Mouse (Mus musculus): ENCODE data around the gene Nprl2. TPM values are rescaled to one million over a fixed set of nuclear protein-coding genes. Genes with fewer than 3 reads are reported as not detected.
A peak's percentile ranks its signal among the peaks of the same experiment; 100 is the strongest.

The Nprl2 gene
- polyA plus RNA-seq, 1 experiment = 0.25 TPM

DNA sequence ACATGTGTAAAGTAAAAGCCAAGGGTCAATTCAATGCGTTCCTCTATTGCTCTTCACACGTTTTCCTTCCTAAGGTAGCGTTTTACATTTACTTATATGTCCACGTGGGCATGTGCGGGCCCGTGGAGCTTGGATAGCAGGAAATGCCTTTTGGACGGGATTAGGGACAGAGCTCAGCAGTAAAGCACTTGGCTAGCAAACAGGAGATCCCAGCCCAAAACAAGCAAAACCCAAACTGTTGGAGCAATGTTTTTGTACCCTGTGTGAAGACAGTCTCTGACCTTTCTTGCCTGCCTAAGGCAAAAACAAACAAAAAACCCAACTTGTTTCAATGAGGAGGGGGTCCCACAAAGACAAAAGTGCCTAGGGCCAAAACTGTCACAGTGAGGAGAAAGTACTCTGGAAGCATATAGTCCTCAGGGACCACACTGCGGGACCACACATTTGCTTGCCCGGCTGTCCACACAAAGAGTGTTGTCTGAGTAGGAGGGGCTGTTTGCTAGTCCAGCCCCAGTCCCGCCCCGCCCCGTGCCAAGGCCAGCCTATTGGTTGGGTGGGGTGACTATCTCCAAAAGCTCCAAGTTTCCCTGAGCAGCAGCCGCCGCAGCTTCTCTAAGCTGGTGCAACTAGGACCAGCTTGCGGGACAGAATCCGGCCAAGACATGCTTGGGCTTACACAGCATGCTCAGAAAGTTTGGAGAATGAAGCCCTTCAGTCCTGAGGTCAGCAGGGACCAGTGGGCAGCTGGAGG lies 34.5 kb downstream of the Nprl2 start, which contains the start of gene Hyal1:
TSS of gene Hyal1 (plus strand) at position 571 of the 751 bp plus-strand sequence.
- Histone ChIP-seq H3K4me3 (replicated peaks) (peak within 1 kb of the TSS; percentile 61), H3K9me3 (ENCODE audit: control insufficient read depth, low read length) (no peaks in the 10 kb centered on the region), H3K4me1 (ENCODE audit: control insufficient read depth) (peaks cover 85% of the 10 kb centered on the region), H3K27me3 (ENCODE audit: control insufficient read depth) (no peaks in the 10 kb centered on the region), H3K36me3 (ENCODE audit: control insufficient read depth) (peaks cover 48% of the 10 kb centered on the region)
- no peak for TF ChIP-seq TAL1 (IDR thresholded peaks at IDR 0.05; ENCODE audit: low read length)
- no peak for TF ChIP-seq GATA1 (IDR thresholded peaks at IDR 0.05; ENCODE audit: low read length)

DNA sequence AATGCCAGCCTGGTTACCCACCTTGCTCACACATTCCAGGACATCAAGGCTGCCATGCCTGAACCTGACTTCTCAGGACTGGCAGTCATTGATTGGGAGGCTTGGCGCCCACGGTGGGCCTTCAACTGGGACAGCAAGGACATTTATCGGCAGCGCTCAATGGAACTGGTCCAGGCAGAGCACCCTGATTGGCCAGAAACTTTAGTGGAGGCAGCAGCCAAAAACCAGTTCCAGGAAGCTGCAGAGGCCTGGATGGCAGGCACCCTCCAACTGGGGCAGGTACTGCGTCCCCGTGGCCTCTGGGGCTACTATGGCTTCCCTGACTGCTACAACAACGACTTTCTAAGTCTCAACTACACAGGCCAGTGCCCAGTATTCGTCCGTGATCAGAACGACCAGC lies 35.8 kb downstream of the Nprl2 start:
- TF ChIP-seq GATA1 (IDR thresholded peaks at IDR 0.05; ENCODE audit: low read length) (no peak), TAL1 (IDR thresholded peaks at IDR 0.05; ENCODE audit: low read length) (no peak)
- peak overlapping the region; percentile 61 for H3K4me3 ChIP-seq (replicated peaks)
- H3K9me3 ChIP-seq (ENCODE audit: control insufficient read depth, low read length) = no peaks in the 10 kb centered on the region
- peaks cover 43% of the 10 kb centered on the region for H3K36me3 ChIP-seq (ENCODE audit: control insufficient read depth)
- H3K4me1 ChIP-seq (ENCODE audit: control insufficient read depth) = peaks cover 85% of the 10 kb centered on the region
- H3K27me3 ChIP-seq (ENCODE audit: control insufficient read depth) = no peaks in the 10 kb centered on the region

GRCm38 (mm10) chr9:107578587-107578986 lies 36.6 kb downstream of the Nprl2 start, which contains the start of gene Naa80:
TSS of gene Naa80 (plus strand) at chr9:107578887.
- Histone ChIP-seq H3K27me3 (ENCODE audit: control insufficient read depth) (no peaks in the 10 kb centered on the region), H3K36me3 (ENCODE audit: control insufficient read depth) (peaks cover 43% of the 10 kb centered on the region), H3K4me3 (replicated peaks) (peak within 1 kb of the TSS; percentile 61), H3K9me3 (ENCODE audit: control insufficient read depth, low read length) (no peaks in the 10 kb centered on the region), H3K4me1 (ENCODE audit: control insufficient read depth) (peaks cover 86% of the 10 kb centered on the region)
- TF ChIP-seq GATA1 (IDR thresholded peaks at IDR 0.05; ENCODE audit: low read length) (no peak), TAL1 (IDR thresholded peaks at IDR 0.05; ENCODE audit: low read length) (no peak)

DNA sequence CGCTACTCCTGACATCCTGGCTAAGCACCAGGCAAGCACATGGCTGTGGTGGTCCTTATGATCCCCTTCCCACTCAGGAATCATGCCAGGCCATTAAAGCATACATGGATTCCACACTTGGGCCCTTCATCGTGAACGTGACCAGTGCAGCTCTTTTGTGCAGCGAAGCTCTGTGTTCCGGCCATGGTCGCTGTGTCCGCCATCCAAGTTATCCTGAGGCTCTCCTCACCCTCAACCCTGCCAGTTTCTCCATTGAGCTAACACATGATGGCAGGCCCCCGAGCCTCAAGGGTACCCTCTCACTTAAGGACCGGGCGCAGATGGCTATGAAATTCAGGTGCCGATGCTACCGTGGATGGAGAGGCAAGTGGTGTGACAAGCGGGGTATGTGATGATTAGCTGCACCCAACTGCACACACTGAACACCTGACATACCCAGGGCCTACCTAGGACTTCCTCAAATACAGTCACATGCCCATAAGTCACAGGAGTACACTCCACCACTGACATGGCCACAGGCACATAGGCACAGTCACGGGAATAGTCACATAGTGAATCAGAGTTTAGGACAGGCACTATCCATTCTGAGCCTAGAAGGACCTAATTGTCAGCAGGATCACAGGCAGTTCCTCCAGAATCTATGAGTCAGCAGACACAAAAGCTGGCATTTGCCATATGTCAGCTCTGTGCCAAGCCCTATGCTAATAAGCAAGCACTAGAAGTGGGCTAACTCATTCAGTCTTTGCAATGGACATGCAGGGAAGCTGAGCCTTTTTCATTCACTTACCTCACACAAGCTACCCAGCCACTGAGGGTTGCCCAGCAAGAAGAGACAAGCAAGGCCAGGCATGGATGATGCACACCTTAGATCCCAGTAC lies 37.2 kb downstream of the Nprl2 start:
- Histone ChIP-seq H3K36me3 (ENCODE audit: control insufficient read depth) (peaks cover 47% of the 10 kb centered on the region), H3K9me3 (ENCODE audit: control insufficient read depth, low read length) (no peaks in the 10 kb centered on the region), H3K27me3 (ENCODE audit: control insufficient read depth) (no peaks in the 10 kb centered on the region), H3K4me3 (replicated peaks) (no peak overlapping the region), H3K4me1 (ENCODE audit: control insufficient read depth) (peaks cover 92% of the 10 kb centered on the region)
- TF ChIP-seq GATA1 (IDR thresholded peaks at IDR 0.05; ENCODE audit: low read length) (no peak), TAL1 (IDR thresholded peaks at IDR 0.05; ENCODE audit: low read length) (no peak)

GRCm38 (mm10) chr9:107580501-107581317 lies 38.7 kb downstream of the Nprl2 start, which contains the start of gene Hyal3:
TSS of gene Hyal3 (plus strand) at chr9:107580818.
- H3K4me3 ChIP-seq (replicated peaks) = peak within 1 kb of the TSS; percentile 80
- TF ChIP-seq TAL1 (IDR thresholded peaks at IDR 0.05; ENCODE audit: low read length) (no peak), GATA1 (IDR thresholded peaks at IDR 0.05; ENCODE audit: low read length) (no peak)
- H3K36me3 ChIP-seq (ENCODE audit: control insufficient read depth) = peaks cover 55% of the 10 kb centered on the region
- H3K9me3 ChIP-seq (ENCODE audit: control insufficient read depth, low read length) = no peaks in the 10 kb centered on the region
- peaks cover 97% of the 10 kb centered on the region for H3K4me1 ChIP-seq (ENCODE audit: control insufficient read depth)
- no peaks in the 10 kb centered on the region for H3K27me3 ChIP-seq (ENCODE audit: control insufficient read depth)

DNA sequence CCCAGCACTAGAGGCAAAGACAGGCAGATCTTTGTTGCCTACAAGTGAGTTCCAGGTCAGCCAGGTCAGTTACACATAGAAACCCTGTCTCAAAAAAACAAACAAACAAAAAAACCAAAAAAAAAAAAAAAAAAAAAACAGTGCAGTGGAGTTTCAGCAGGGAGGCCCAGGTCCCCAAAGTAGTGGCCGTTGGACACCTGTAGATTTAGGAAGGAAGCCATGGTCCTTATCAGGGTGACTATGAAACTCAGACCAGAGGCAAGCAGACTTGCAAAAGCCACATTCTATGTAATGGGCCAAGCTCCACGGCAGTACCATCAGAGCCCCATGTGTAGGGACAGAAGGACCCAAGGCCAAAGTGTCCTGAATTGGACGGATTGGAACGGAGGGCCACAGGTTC lies 39.6 kb downstream of the Nprl2 start:
- Histone ChIP-seq H3K27me3 (ENCODE audit: control insufficient read depth) (no peaks in the 10 kb centered on the region), H3K9me3 (ENCODE audit: control insufficient read depth, low read length) (no peaks in the 10 kb centered on the region), H3K36me3 (ENCODE audit: control insufficient read depth) (peaks cover 63% of the 10 kb centered on the region), H3K4me3 (replicated peaks) (peak overlapping the region; percentile 80), H3K4me1 (ENCODE audit: control insufficient read depth) (peaks cover 97% of the 10 kb centered on the region)
- TF ChIP-seq GATA1 (IDR thresholded peaks at IDR 0.05; ENCODE audit: low read length) (no peak), TAL1 (IDR thresholded peaks at IDR 0.05; ENCODE audit: low read length) (no peak)

DNA sequence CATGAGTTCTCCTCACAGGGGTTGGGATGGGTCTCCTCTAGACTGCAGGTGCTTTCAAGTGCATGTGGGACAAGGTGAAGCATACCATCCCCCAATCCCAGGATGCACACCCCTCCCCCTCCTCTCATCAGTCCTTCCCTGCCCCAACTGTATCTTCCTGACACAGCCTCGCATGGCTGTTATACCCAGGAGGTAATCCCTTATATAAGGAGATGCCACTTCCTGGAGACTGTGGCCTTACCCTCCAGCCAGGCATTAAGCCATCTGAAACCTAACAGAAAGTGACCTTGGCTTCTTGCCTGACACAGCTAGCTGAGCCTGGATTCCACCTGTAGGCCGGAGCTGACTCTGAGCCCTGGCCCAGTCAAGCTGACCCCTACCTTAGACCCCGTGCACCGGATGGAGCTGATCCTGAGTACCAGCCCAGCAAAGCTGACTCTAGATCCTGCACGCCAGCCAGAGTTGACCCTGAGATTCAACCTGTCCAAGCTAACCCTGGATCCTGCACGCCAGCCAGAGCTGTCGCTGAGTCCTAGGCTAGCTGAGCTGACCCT lies 40.6 kb downstream of the Nprl2 start:
- peaks cover 90% of the 10 kb centered on the region for H3K4me1 ChIP-seq (ENCODE audit: control insufficient read depth)
- H3K4me3 ChIP-seq (replicated peaks) = peak overlapping the region; percentile 80
- H3K9me3 ChIP-seq (ENCODE audit: control insufficient read depth, low read length) = no peaks in the 10 kb centered on the region
- no peaks in the 10 kb centered on the region for H3K27me3 ChIP-seq (ENCODE audit: control insufficient read depth)
- TF ChIP-seq TAL1 (IDR thresholded peaks at IDR 0.05; ENCODE audit: low read length) (no peak), GATA1 (IDR thresholded peaks at IDR 0.05; ENCODE audit: low read length) (no peak)
- peaks cover 64% of the 10 kb centered on the region for H3K36me3 ChIP-seq (ENCODE audit: control insufficient read depth)

DNA sequence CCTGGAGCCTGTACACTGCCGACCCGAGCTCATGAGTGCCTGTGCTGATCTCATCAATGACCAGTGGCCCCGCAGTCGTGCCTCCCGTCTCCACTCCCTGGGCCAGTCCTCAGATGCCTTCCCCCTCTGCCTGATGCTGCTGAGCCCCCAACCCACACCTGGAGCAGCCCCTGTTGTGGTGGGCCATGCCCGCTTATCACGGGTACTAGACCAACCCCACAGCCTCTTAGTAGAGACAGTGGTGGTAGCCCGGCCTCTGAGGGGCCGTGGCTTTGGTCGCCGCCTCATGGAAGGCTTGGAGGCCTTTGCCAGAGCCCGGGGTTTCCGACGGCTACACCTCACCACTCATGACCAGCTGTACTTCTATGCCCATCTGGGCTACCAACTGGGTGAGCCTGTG lies 41.1 kb downstream of the Nprl2 start:
- Histone ChIP-seq H3K27me3 (ENCODE audit: control insufficient read depth) (no peaks in the 10 kb centered on the region), H3K9me3 (ENCODE audit: control insufficient read depth, low read length) (no peaks in the 10 kb centered on the region), H3K4me3 (replicated peaks) (peak overlapping the region; percentile 1), H3K4me1 (ENCODE audit: control insufficient read depth) (peaks cover 87% of the 10 kb centered on the region), H3K36me3 (ENCODE audit: control insufficient read depth) (peaks cover 59% of the 10 kb centered on the region)
- TF ChIP-seq GATA1 (IDR thresholded peaks at IDR 0.05; ENCODE audit: low read length) = no peak
- no peak for TF ChIP-seq TAL1 (IDR thresholded peaks at IDR 0.05; ENCODE audit: low read length)
